Mouse (Mus musculus): ENCODE data around the gene Prop1. TPM values are rescaled to one million over a fixed set of nuclear protein-coding genes. Genes with fewer than 3 reads are reported as not detected.

Prop1 gene
- polyA plus RNA-seq, 1 experiment, result not detected

DNA sequence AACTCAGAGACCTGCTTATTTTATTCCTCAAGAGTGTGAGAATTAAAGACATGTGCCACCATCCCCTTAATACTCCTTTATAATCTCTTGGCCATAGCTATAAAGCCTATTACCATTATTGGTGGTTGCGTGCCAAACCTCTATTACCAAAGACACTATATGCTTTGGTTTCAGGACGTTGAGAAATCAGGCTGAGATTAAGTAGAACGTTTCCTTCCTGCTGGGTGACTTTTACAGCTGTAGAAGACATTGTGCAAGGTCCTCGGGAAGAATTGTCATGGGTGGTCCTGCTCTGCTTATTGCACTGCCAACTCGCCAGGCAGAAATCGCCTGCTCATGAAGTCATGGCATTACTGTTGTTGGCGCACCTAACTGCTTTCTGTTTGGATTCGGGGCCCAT is 15.1 kb downstream of the Prop1 start:
- Histone ChIP-seq H3K4me1 (ENCODE audit: control insufficient read depth, insufficient read depth, low read length) (no peaks in the 10 kb centered on the region), H3K27ac (ENCODE audit: insufficient read depth, low read length) (no peak overlapping the region)
- TF ChIP-seq CTCF (IDR thresholded peaks at IDR 0.05; ENCODE audit: borderline replicate concordance, insufficient read depth, low read length) (no peak), POLR2A (IDR thresholded peaks at IDR 0.05; ENCODE audit: low read depth, low read length) (no peak)

DNA sequence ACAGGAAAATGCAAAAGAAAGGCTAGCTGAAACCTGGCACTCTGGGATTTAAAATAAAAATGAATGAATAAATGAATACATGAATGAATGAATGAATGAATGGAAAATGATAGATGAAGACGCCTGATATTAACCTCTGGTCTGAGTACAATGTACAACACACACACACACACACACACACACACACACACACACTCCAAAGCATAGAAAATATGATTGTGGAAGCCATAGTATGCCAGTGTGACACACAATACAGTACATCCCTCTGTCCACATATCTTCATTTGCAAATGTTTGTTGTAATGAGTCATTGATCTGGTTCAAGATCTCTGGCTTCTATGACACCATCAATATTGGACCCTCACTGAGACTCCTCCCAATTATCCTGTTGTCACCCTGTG is 21.5 kb downstream of the Prop1 start:
- no peak overlapping the region for H3K4me3 ChIP-seq (ENCODE audit: insufficient read depth, low read length)

More for the DNA sequence above, 15.1 kb downstream of the Prop1 start:
- no peak overlapping the region for H3K4me3 ChIP-seq (ENCODE audit: insufficient read depth, low read length)

DNA sequence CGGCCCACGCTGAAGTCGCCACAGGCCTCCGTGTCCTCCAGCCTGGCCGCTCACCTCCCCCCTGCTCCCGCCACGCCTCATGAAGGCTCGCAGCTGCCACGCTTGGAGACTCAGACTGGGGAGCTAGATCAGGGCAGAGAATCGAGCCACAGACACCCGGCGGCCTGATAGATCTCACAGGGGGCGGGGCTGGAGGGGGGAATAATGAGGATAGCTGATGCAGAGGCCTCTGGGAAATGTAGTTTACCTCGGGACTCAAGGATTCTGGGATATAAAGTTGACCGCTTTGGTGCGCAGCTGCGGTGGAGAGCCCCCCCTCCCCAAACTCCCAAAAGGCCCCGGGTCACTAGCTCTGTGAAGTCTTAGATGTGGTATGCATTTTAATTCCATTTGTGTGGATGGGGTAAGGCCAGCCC is 22.1 kb downstream of the Prop1 start, which contains the start of gene Zfp354b:
Gene Zfp354b, minus strand, starts transcription at position 183 of the 416 bp plus-strand sequence.
- no peak for TF ChIP-seq CTCF (IDR thresholded peaks at IDR 0.05; ENCODE audit: borderline replicate concordance, insufficient read depth, low read length)
- TF ChIP-seq POLR2A (IDR thresholded peaks at IDR 0.05; ENCODE audit: low read depth, low read length), result peak; percentile 64
- H3K27ac ChIP-seq (ENCODE audit: insufficient read depth, low read length), result no peak within 1 kb of the TSS
- H3K4me1 ChIP-seq (ENCODE audit: control insufficient read depth, insufficient read depth, low read length), result no peaks in the 10 kb centered on the region
- H3K4me3 ChIP-seq (ENCODE audit: insufficient read depth, low read length), result peak within 1 kb of the TSS; percentile 59

More for the DNA sequence above, 21.5 kb downstream of the Prop1 start:
- no peak overlapping the region for H3K27ac ChIP-seq (ENCODE audit: insufficient read depth, low read length)
- TF ChIP-seq POLR2A (IDR thresholded peaks at IDR 0.05; ENCODE audit: low read depth, low read length), result no peak
- no peak for TF ChIP-seq CTCF (IDR thresholded peaks at IDR 0.05; ENCODE audit: borderline replicate concordance, insufficient read depth, low read length)
- no peaks in the 10 kb centered on the region for H3K4me1 ChIP-seq (ENCODE audit: control insufficient read depth, insufficient read depth, low read length)

DNA sequence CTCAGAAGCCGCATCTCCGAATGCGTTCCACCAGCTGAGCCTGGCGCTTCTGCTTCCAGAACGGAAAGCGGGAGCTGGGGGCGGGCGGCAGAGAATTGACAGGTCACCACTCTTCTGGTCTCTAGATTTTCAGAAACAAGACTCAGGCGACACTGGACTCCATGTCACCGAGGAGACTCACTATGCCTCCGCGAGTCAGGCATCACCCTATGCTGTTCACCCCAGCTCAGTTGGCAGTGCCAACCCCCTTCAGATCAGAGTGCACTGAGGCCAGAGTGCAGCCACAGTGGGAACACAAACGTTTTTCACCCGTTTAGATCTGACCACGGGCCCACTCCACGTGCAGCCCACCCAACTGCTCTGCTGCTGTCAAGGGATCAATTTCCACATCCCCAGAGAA is 22.5 kb downstream of the Prop1 start:
- no peak for TF ChIP-seq POLR2A (IDR thresholded peaks at IDR 0.05; ENCODE audit: low read depth, low read length)
- no peak for TF ChIP-seq CTCF (IDR thresholded peaks at IDR 0.05; ENCODE audit: borderline replicate concordance, insufficient read depth, low read length)
- H3K27ac ChIP-seq (ENCODE audit: insufficient read depth, low read length), result no peak overlapping the region
- peak overlapping the region; percentile 59 for H3K4me3 ChIP-seq (ENCODE audit: insufficient read depth, low read length)
- H3K4me1 ChIP-seq (ENCODE audit: control insufficient read depth, insufficient read depth, low read length), result no peaks in the 10 kb centered on the region

GRCm38 (mm10) chr11:50930469-50931014 is 23.0 kb downstream of the Prop1 start:
- H3K4me3 ChIP-seq (ENCODE audit: insufficient read depth, low read length), result peak overlapping the region; percentile 59
- H3K4me1 ChIP-seq (ENCODE audit: control insufficient read depth, insufficient read depth, low read length), result no peaks in the 10 kb centered on the region

GRCm38 (mm10) chr11:50915671-50916320 is 37.8 kb downstream of the Prop1 start, which contains the start of gene Zfp2:
Gene Zfp2, minus strand, starts transcription at chr11:50916165.
- H3K4me3 ChIP-seq (ENCODE audit: insufficient read depth, low read length), result peak within 1 kb of the TSS; percentile 96
- H3K4me1 ChIP-seq (ENCODE audit: control insufficient read depth, insufficient read depth, low read length), result no peaks in the 10 kb centered on the region; the same call in 1 of the 2 replicates
- peak; percentile 38; the same call in 1 of the 2 replicates for TF ChIP-seq CTCF (IDR thresholded peaks at IDR 0.05; ENCODE audit: borderline replicate concordance, insufficient read depth, low read length)
- TF ChIP-seq POLR2A (IDR thresholded peaks at IDR 0.05; ENCODE audit: low read depth, low read length), result peak; percentile 62
- H3K27ac ChIP-seq (ENCODE audit: insufficient read depth, low read length), result no peak within 1 kb of the TSS

More at GRCm38 (mm10) chr11:50930469-50931014, 23.0 kb downstream of the Prop1 start:
- TF ChIP-seq CTCF (IDR thresholded peaks at IDR 0.05; ENCODE audit: borderline replicate concordance, insufficient read depth, low read length) (no peak), POLR2A (IDR thresholded peaks at IDR 0.05; ENCODE audit: low read depth, low read length) (no peak)
- no peak overlapping the region for H3K27ac ChIP-seq (ENCODE audit: insufficient read depth, low read length)

- no peak for TF ChIP-seq CTCF (IDR thresholded peaks at IDR 0.05; ENCODE audit: borderline replicate concordance, insufficient read depth, low read length)
- no peak for TF ChIP-seq POLR2A (IDR thresholded peaks at IDR 0.05; ENCODE audit: low read depth, low read length)
- no peaks in the 10 kb centered on the region; the same call in 1 of the 2 replicates for H3K4me1 ChIP-seq (ENCODE audit: control insufficient read depth, insufficient read depth, low read length)
- H3K27ac ChIP-seq (ENCODE audit: insufficient read depth, low read length), result no peak overlapping the region
- no peak overlapping the region for H3K4me3 ChIP-seq (ENCODE audit: insufficient read depth, low read length)
These were observed 39.1 kb downstream of the Prop1 start for GRCm38 (mm10) chr11:50914461-50914860.

GRCm38 (mm10) chr11:50913301-50913700 is 40.3 kb downstream of the Prop1 start:
- no peaks in the 10 kb centered on the region; the same call in 1 of the 2 replicates for H3K4me1 ChIP-seq (ENCODE audit: control insufficient read depth, insufficient read depth, low read length)
- TF ChIP-seq POLR2A (IDR thresholded peaks at IDR 0.05; ENCODE audit: low read depth, low read length) (no peak), CTCF (IDR thresholded peaks at IDR 0.05; ENCODE audit: borderline replicate concordance, insufficient read depth, low read length) (no peak)
- H3K4me3 ChIP-seq (ENCODE audit: insufficient read depth, low read length), result no peak overlapping the region
- H3K27ac ChIP-seq (ENCODE audit: insufficient read depth, low read length), result no peak overlapping the region

GRCm38 (mm10) chr11:50908136-50908535 is 45.4 kb downstream of the Prop1 start:
- TF ChIP-seq CTCF (IDR thresholded peaks at IDR 0.05; ENCODE audit: borderline replicate concordance, insufficient read depth, low read length) (no peak), POLR2A (IDR thresholded peaks at IDR 0.05; ENCODE audit: low read depth, low read length) (no peak)
- Histone ChIP-seq H3K4me3 (ENCODE audit: insufficient read depth, low read length) (no peak overlapping the region), H3K4me1 (ENCODE audit: control insufficient read depth, insufficient read depth, low read length) (no peaks in the 10 kb centered on the region), H3K27ac (ENCODE audit: insufficient read depth, low read length) (no peak overlapping the region)

Other genes starting within 250 kb of the Prop1 start
- 18.2 and 34.8 TPM in 2 replicates for gene Zfp354c, start 126.0 kb downstream of the Prop1 start, polyA plus RNA-seq (2011; ENCODE audit: insufficient read length, low read depth, missing spikeins)
- 0.28 TPM in 1 of 2 replicates, not detected in the other for gene Zfp879, start 112.2 kb downstream of the Prop1 start, polyA plus RNA-seq (2011; ENCODE audit: insufficient read length, low read depth, missing spikeins)
- not detected in 2 replicates for gene Grm6, start 103.1 kb downstream of the Prop1 start, polyA plus RNA-seq (2011; ENCODE audit: insufficient read length, low read depth, missing spikeins)
- 1.2 and 1.9 TPM in 2 replicates for gene Zfp454, start 66.1 kb downstream of the Prop1 start, polyA plus RNA-seq (2011; ENCODE audit: insufficient read length, low read depth, missing spikeins)
- gene Zfp2, start 37.6 kb downstream of the Prop1 start, polyA plus RNA-seq (2011; ENCODE audit: insufficient read length, low read depth, missing spikeins), result 4.2 and 4.9 TPM in 2 replicates
- 1.6 and 2.2 TPM in 2 replicates for gene Zfp354b, start 22.1 kb downstream of the Prop1 start, polyA plus RNA-seq (2011; ENCODE audit: insufficient read length, low read depth, missing spikeins)
- not detected in 2 replicates for gene 4933414I15Rik, start 10.0 kb downstream of the Prop1 start, polyA plus RNA-seq (2011; ENCODE audit: insufficient read length, low read depth, missing spikeins)
- gene Olfr1378, start 12.8 kb upstream of the Prop1 start, polyA plus RNA-seq (2011; ENCODE audit: insufficient read length, low read depth, missing spikeins), result not detected in 2 replicates
- gene Olfr1377, start 28.2 kb upstream of the Prop1 start, polyA plus RNA-seq (2011; ENCODE audit: insufficient read length, low read depth, missing spikeins), result not detected in 2 replicates
- gene Olfr51, start 49.8 kb upstream of the Prop1 start, polyA plus RNA-seq (2011; ENCODE audit: insufficient read length, low read depth, missing spikeins), result not detected in 2 replicates
- not detected in 2 replicates for gene Olfr54, start 60.5 kb upstream of the Prop1 start, polyA plus RNA-seq (2011; ENCODE audit: insufficient read length, low read depth, missing spikeins)
- not detected in 2 replicates for gene Olfr1375, start 94.3 kb upstream of the Prop1 start, polyA plus RNA-seq (2011; ENCODE audit: insufficient read length, low read depth, missing spikeins)
- 5.0 and 6.4 TPM in 2 replicates for gene Zfp354a, start 105.5 kb upstream of the Prop1 start, polyA plus RNA-seq (2011; ENCODE audit: insufficient read length, low read depth, missing spikeins)